Mouse (Mus musculus) heart, postnatal 0 days (tissue): Measurements from ENCODE around the gene Asb8.

ENCODE experiments used
- CTCF ChIP-seq: IDR thresholded peaks from 2 replicates; pipeline ENCODE4 v1.5.1; 2016; ENCODE audit warnings: antibody characterized with exemption, control low read depth, low read depth
- EP300 ChIP-seq: IDR thresholded peaks from 2 replicates; pipeline ENCODE4 v1.6.1; 2016; ENCODE audit warnings: antibody characterized with exemption, low read depth

- TF ChIP-seq EP300 = no peak
- no peak for TF ChIP-seq CTCF
These were observed 70.5 kb downstream of the Asb8 start for GRCm38 (mm10) chr15:98094905-98095304.
